Mouse (Mus musculus): ENCODE measurements around the gene Hmox1. TPM values are rescaled to one million over a fixed set of nuclear protein-coding genes. Genes with fewer than 3 reads are reported as not detected.

Hmox1 gene
- total RNA-seq (2023): 46.9 and 50.3 TPM in 2 replicates

GRCm38 (mm10) chr8:75093399-75094156 lies at the start of gene Hmox1:
Gene Hmox1, plus strand, starts transcription at chr8:75093621.

DNA sequence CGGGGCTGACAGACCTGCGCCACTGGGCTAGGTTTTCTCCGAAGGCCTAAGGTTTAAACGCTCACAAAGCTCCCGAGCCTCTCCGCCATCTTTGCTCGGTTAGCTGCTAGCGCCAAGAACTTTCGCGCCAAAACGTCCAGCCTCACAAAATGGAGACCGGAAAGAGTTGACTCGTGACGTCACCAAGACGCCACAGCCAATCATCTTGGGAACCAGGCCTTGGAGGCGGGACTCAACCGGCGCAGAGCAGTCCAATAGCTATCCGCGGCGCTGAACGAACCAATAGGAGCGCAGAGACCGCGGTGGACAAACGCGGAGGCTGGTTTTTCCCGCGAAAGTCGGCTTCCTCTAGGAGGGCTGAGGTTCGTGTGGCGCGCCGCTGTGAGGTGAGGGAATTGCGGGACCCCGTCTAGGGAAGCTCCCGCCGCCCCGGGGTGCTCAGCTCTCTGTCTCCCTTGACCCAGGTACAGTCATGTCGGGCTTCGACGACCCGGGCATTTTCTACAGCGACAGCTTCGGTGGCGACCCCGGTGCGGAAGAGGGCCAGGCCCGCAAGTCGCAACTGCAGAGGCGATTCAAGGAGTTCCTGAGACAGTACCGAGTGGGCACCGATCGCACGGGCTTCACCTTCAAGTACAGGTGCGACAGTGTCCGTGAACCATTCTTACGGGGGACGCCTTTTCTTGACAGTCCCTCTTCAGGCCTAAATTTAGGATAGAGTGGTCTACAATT lies 16.0 kb downstream of the Hmox1 start, which contains the start of gene Mcm5:
Gene Mcm5, plus strand, starts transcription at position 334 of the 732 bp plus-strand sequence.

Other genes starting within 250 kb of the Hmox1 start
- not detected in 2 replicates for gene Isx, start 220.4 kb upstream of the Hmox1 start, total RNA-seq (2023)
- 12.9 and 17.9 TPM in 2 replicates for gene Hmgxb4, start 100.3 kb upstream of the Hmox1 start, total RNA-seq (2023)
- gene Tom1, start 59.9 kb upstream of the Hmox1 start, total RNA-seq (2023): 55.0 and 73.2 TPM in 2 replicates
- gene Mcm5, start 15.9 kb downstream of the Hmox1 start, total RNA-seq (2023): 100 and 125 TPM in 2 replicates
- not detected in 2 replicates for gene Rasd2, start 120.3 kb downstream of the Hmox1 start, total RNA-seq (2023)

Data from neutrophil, adult 65 days (primary cell).